Mouse (Mus musculus): ENCODE data around the gene Cep112.

Gene Cep112

DNA sequence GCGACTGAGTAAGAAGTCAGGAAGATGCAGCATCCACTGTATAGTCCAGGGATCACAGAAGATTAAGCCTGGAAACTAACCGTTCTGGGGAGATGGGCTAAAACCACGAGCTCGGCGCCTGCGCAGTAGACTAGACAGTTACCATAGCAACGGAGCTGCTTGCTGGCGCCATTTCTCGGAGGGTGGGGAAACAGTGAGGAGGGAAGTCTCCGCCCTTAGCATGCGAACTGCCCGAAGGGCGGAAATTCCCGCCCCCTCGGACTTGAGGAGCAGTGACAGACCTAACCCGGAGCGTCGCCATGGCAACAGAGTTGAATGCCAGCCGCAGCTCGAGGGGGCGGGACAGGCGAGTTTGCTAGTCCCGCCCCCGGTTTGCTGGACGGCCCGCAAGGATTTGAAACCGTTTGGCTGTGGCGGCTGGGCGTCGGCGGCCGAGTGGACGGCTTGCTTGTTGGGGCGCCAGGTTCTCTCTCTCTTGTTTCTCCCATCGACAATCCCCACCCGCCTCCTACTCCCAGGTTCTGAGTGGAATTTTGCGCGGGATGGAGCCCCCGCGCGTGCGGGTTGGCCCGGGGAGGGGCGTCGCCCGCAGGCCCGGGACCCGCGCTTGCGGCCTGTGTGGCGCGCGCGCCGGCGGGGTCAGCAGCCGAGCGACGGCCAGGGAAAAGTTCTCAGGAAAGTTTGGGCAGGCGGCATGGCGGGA, at the start of gene Cep112:
Cep112 (plus strand) TSS at position 304 of the 703 bp plus-strand sequence.
- peak; percentile 97 for DNase-seq (ENCODE audit: low spot score)

DNA sequence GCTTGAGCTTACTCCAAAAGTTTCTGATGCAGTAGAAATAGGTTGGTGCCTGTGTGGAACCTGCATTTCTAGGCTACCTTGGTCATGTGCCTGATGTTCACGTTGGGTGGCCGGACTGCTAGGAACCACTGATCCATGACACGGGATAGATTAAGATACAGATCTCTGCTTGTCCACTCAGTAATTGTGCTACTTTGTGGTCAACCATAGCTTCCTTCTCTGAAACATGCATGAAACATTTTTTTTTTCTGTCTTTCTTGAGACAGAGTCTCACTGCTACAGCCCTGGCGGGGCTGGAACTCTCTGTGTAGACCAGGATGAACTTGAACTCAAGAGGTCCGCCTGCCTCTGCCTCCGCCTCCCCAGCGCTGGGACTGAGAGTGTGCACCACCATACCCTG, 48.2 kb upstream of the Cep112 start:
- DNase-seq (ENCODE audit: low spot score) = no peak

DNA sequence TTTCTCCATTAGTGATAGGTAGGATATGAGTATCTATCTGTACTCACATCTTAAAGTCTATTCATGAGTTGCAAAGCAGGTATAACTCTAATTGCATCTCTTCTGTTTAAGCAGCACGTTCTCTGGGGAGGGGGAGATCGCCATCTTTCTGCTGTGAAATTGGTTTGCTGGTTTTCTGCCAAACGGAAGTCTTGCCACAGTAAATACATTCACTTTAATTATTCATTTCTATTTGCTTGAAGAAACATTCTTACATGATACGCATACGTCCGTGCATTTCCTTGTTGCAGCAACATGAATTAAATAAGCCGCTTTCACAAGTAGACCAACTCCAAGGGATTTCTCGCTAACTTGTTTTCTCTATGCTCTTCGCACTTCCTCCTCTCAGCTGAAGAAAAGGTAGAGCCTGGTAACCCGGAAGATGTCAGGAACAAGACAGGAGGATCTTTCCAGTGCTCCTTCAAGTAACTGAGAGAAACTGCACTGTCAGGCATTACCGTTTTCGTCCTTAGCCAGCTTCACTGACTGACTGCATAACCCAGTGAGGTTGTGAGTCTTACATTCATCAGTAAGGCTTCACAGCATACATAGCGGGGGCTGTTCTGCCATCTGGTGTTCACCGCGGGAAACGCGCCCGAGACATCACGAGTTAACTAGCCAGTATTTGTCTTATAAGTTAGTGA, 47.2 kb upstream of the Cep112 start:
- peak; percentile 87 for DNase-seq (ENCODE audit: low spot score)

DNA sequence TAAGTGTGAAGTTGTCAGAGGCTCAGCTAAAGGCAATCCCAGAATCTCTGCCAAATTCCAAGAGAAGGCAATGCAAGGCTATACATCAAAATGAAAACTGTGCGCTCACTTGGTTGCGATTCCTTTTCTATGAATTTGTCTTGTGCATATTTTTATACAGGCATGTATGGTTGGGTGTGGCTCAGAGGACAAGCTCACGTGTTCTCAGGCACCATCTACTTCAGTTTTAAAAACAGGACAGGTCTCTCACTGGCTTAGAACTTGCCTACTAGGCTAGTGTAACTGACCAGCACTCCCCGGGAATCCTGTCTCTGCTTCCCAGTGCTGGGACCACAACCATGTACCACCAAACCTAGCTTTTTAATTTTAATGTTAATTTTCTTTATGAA, 46.6 kb upstream of the Cep112 start:
- no peak for DNase-seq (ENCODE audit: low spot score)

DNA sequence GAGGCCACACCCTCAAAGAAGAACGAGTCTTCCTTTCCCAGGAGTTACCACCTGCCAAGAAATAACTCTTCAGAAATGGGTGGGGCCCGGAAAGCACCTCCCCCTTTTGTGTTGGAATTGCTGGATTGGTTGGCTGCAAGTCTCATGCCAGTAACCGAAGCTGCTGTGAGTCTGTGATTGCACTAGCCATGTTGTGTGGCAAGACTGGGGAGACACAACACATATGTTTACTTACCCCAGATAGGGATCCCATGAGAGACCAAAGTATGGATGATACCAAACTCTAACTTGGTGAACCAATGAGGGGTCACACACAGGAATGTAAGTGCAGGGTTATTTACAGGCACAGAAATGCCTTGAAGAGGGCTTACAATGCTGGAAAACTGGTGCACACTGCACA, 42.3 kb upstream of the Cep112 start:
- no peak for DNase-seq (ENCODE audit: low spot score)

DNA sequence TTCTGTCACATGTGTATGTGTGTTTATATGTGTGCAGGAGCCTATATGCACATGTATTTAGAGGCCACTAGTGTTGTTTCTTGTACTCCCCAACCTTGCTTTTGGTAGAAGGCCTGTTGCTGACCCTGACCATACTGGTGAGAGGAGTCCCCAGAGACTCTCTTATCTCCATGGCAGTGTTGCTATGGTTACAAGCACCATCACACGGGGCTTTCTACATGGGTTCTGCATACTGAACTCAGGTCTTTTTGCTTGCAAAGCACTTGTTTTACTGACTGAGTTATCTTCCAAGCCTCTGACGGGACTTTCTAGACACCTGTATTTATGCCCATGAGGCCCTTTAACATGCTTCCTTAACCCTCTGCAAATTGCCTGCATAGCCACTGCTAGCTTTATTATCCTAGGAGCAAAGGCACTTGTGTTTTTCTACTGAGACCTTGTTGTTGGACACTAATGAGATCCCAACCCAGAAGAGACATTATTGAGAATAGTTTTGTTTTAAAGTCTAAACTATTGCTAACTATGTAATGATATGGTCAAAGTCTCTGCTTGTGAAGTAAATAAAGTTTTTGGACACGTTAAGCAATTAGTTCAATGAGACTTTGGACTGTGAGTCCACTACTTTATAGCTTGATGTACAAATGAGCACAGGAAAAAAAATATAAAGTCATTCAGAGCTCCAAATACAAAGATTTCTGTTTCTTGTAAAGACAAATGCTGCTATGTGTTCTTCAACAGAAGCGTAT, 39.9 kb upstream of the Cep112 start:
- DNase-seq (ENCODE audit: low spot score) = no peak

DNA sequence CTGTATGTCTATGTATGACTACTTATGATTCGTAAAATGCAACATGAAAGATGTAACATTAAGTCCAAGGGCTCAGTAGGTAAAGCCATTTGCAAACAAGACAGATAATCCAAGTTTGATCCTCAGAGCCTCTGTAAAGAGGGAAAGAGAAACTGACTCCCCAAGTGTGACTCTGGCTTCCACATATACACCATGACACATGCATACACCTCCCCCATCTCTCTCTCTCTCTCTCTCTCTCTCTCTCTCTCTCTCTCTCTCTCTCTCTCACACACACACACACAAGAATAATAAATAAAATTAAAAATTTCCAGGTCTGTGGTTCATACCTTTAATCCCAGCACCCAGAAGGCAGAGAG, 39.3 kb upstream of the Cep112 start:
- DNase-seq (ENCODE audit: low spot score) = no peak

DNA sequence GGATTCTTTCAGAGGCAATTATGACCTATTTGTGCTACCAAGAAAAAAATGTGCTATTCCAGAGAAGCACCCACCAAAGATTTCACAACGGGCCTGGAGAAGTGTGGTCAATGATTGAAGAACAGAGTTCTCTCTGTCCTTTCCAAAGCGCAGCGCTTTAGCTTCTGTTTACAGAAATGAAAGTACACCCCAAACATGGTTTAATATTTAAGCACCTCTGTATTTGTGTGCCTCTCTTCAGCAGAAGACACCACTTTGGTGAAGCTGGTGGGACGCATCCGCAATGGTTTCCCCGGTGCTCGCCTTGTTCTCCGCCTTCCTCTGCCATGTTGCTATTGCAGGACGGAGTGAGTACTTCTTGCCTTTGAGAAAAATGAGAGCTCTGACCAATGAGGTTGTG, 29.9 kb upstream of the Cep112 start:
- no peak for DNase-seq (ENCODE audit: low spot score)

DNA sequence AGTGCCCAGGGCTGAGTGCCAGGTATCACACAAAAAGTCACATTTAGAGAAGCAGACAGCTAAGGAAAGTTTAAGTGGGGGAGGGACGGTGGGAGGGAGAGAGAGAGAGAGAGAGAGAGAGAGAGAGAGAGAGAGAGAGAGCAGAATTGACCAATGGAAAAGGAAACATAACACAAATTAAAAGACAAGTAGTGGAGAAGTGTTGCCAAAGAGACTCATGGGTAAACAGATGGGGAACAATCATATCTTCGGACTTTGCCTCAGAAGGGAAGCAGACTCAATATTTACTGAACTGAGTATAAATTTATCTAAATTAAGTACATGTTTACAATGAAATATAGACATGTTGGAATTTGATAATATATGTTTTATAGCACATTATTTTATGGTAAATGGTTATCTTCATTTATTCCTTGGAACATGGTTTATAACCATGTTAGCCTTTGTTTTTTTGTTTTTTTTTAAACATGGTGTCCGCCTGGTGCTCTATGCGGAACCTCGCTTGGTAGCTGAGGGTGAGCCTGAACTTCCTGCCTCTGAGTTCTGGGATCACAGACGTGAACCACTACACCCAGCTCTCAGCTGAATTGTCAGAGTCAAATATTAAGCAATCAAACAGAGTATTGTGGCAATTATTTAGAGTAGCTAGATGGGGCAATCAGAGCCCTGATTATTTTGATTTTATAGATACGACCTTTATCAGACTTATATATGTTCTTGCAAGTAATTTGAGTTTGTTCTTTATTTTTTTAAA, 28.7 kb upstream of the Cep112 start:
- DNase-seq (ENCODE audit: low spot score) = no peak

DNA sequence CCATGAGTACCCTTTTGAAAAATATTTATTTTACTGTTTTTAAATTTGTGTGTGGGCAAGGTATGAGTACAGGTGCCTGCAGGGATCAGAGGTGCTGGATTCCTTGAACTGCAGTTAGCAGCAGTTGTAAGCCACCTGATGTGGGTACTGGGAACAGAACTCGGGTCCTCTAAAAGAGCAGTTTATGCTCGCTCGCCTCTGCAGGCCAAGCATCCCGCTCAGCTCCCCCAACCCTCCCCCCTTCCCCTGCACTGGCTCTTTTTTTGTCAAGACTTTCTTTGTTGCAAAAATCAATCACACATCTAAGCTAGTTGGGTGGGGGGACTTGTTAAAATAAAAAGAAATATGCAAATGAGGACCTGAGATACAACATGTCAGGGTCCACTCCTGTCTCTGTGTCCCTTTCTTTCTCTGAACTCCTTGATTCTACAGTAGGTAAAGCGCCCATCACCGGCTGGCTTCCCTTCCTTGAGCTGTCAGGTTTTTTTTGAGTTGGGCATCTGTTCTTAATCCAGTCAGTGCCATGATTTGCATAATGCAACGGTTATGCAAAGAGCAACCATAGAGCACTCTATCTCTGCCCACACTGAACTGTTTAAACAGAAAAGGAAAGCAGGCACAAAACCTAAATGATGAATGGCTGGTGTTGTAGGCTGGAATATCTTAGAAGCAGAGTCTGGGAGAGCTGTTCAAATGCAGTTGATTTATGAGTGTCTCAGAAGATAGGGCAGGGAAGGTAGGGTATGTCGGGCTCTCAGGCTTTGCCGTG, 14.9 kb upstream of the Cep112 start:
- no peak for DNase-seq (ENCODE audit: low spot score)

DNA sequence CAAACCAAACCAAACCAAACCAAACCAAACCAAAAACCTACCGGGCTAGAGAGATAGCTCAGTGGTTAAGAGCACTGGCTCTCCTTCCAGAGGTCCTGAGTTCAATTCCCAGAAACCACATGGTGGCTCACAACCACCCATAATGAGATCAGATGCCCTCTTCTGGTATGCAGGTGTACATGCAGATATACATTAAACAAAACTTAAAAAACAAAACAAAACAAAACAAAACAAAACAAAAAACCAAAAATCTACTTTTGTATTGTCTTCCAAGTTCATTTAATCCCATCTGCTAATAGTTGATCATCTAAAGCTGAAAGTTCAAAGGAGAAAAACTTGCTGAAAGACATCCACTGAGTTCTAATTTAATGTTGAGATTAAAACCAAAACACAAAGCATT, 8.6 kb upstream of the Cep112 start:
- DNase-seq (ENCODE audit: low spot score) = no peak

DNA sequence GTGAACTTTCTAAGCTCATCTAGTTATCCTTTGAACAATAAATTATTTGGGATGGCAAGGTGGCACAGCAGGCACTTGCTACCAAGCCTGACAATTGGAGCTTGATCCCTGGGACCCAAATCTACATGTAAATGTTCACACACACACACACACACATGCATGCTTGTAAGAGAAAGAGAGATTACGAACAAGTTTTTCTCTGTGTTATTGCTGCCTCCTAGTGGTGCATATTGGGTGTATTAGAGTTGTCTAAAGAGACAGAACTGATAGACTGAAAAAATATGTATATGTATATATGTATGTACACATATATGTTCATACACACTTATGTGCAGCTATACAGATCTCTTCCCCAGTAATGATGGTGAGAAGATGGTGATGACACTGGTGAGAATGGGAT, 6.5 kb upstream of the Cep112 start:
- DNase-seq (ENCODE audit: low spot score) = peak; percentile 48

DNA sequence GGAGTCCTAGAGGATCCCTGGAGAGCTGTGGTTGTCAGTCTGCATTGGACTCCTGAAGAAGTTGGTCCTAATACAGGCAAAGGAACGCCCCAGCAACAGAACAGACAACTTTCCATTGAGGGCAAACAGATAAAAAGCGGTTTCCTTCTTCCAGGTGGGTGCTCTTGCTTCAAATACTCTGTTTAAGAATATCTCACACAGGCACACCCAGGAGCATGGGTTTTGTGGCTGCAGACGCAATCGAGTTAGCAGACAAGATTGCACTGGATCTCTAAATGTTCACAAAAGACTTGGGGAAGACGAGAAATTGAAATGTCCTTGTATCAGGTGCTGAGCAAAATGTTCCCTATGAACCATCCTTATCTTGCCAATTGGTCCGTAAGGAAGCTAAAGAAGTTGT, 5.8 kb upstream of the Cep112 start:
- no peak for DNase-seq (ENCODE audit: low spot score)

DNA sequence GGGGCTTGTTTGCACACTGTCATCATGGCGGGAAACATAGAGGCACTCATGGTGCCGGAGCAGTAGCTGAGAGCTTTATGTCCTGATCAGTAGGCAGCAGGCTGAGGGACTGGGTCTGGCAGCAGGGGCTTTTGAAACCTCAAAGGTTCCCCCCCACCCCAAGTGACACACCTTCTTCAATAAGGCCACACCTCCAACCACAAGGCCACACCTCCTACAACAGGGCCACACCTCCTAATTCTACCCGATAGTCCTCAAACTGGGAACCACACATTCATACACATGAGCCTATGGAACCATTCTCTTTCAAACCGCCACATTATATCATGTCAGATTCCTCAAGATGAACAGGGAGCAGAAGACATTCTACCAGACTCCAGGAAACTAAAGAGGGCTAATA, 4.2 kb upstream of the Cep112 start:
- DNase-seq (ENCODE audit: low spot score) = no peak

DNA sequence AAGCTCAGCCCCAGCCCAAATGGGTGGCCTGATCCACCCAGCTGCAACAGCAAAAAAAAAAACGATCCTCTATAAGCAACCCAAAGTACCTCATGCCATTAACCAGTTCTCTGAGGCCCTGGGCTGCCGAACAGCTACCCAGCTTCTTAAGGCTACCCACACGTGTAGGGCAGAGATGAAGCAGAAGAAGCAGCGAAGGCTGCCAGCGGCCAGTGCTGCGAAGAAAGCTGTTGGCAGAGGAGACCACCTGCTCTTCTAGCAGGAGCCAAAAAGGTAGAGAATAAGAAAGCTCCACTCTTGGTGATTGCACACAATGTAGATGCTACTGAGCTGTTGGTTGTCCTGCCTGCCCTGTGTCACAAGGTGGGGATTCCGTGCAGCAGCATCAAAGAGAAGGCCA, 1.8 kb upstream of the Cep112 start:
- DNase-seq (ENCODE audit: low spot score) = no peak

DNA sequence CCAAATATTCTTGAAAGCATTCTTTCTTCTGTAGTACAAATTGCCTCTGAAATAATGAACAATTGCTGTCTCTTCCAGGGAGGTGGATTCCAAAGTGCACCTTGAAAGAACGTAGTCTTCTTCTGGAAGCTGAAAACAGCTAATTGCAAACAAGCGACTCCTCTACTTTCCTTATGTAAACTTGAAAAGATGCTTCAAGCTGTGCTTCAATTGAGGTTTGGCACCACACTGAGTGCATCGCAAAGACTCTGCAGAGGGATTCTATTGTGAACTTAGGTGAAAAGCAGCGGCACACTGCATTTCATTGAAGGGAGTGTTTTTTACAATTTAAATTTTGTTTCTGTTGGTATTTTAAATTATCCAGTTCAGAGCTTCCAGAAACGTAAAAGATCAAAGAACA, 881 bp upstream of the Cep112 start:
- DNase-seq (ENCODE audit: low spot score) = no peak

DNA sequence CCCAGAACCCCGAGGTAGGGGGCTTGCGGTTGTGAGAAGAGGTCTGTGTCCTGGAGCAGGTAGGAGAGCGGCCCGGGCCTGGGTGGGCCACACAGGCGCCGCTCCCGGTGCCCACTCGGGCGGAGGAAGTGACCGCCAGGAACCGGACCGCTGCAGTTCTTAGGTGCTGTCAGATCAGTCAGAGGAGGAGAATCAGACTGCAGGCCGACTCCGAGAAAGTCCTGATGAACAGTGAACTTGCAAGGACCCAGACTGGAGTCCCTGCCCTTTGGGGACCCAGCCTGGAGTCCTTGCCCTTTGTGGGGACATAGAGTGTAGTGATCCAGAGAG, 565 bp downstream of the Cep112 start:
- no peak for DNase-seq (ENCODE audit: low spot score)

DNA sequence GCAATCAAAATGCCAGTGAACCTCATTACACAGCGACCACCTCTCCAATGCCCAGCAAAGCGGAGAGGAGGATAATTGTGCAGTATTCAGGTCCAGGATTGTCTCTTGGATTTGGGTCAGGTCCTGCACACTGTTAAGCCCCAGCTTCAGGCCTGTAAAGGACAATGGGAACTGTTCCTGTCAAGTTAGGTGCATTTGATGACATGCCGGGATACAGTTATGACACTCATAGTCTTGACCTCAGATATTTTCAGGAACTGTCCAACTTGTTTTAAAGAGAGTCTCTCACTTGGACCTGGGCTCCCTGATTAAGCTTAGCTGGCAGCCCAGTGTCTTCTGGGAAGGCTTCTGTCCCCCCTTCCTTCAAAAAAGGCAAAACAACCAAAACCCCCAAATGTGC, 1.1 kb downstream of the Cep112 start:
- no peak for DNase-seq (ENCODE audit: low spot score)

DNA sequence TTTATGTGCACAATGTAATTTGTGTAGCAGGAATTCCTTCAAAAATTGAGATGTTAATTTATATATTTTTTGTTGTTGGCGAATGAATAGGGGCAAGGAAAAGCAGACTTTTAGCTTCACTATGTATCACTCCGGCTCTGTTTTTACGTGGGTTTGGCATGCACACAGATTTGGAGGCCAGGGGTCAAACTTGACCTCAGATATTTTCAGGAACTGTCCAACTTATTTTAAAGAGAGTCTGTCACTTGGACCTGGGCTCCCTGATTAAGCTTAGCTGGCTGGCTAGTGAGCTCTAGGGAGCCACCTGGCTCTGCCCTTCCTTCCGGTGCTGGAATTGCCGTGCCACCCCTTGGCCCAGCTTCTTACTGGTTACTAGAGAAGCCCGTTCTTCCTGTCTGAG, 2.2 kb downstream of the Cep112 start:
- peak; percentile 39 for DNase-seq (ENCODE audit: low spot score)

DNA sequence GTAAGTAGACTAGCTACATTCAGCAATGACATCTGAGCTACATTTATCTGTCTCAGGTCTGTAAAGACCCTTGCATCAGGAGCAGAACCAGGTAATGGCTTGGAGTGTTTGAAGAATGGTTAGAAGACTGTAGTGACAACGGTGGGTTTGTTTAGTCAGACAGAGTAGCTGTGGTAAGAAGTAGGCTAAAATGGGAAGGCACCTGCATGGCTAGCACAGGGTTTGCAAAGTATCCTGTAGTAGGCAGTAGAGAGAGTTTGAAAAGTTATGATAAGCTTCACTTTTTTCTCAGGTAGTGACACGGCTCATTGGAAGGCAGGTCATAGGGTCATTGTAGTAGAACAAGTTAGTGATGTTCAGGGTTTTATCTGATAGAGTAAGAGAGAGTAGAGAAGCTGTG, 4.1 kb downstream of the Cep112 start:
- no peak for DNase-seq (ENCODE audit: low spot score)

DNA sequence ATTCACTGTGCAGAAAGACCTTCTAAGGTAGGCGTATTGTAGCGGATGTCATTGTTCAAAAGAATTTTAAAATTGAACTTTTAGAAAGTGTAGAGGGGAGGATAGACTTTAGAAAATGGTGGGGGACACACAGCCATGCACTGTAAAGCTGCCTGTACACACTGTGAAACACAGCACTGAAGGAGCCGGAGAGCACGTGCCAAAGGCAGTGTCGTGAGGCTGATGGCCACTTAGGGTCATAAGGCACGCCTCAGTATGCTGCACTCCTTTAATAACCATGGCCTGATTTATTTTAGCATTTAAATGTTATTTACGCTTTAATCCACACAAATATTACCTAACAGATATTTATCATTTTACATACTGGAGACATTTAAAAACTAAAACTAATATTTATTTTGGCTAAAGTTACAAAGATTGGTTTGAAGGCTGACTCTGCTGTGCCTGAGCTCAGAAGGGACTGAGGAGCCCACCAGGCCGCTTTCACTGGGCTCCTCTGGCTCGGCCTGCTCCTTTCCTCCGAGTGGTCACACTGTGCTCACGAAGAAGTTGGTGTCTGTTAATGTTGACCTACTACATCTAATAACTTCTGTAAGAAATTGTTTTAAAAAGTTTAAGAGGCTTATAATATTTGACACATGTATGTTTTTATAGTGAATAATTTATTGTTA, 19.0 kb downstream of the Cep112 start:
- DNase-seq (ENCODE audit: low spot score) = no peak

DNA sequence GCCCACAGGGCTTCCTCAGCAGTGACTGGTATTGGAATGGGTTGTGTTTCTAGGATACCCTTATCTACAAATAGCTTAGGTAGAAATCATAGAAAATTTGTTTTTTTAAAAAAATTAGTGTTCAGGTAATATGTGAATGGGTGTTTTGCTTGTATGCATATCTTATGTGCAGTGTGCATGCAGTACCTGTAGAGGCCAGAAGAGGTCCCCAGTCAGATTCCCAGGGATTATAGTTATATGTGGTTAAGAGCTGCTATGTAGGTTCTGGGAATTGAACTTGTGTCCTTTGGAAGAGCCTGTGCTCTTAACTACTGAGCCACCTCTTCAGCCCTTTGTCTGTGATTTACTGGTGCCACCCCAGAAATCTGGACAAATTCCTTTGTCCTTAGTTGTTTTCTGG, 22.2 kb downstream of the Cep112 start:
- no peak for DNase-seq (ENCODE audit: low spot score)

Data from adipocyte (in vitro differentiated cells).